Mouse (Mus musculus) limb, embryonic 11.5 days (tissue): ENCODE measurements around the gene Zcwpw1. TPM values are rescaled to one million over a fixed set of nuclear protein-coding genes. Genes with fewer than 3 reads are reported as not detected.
"Not testable (repeated sequence)": the region's sequence is repeated elsewhere in the genome, so short reads cannot be mapped to it uniquely, and the experiment has no call there.

ENCODE experiments used
- ATAC-seq: fragments of 200-750 bp; cut with Nextera tagmentation; 2 replicates; pipeline ENCODE4 v1.8.0; 2017; ENCODE audit warnings: low read depth; ENCODE audit not compliant: insufficient number of reproducible peaks, low FRiP score, low TSS enrichment
- DNase-seq: peaks from one replicate; pipeline ENCODE4 v3.0.0-alpha.2; 2015; ENCODE audit warnings: low spot score
- H3K27ac ChIP-seq: fragments of 300-500 bp; sonication (generic); replicated peaks from 2 replicates; pipeline ENCODE4 v1.5.1; 2014; ENCODE audit warnings: low read depth, mild to moderate bottlenecking, low read length
- H3K27me3 ChIP-seq: fragments of 300-500 bp; sonication (generic); 2 replicates; pipeline ENCODE4 v1.6.1; 2014; ENCODE audit warnings: mild to moderate bottlenecking, low read length, mixed read lengths; ENCODE audit not compliant: control insufficient read depth, insufficient read depth
- H3K36me3 ChIP-seq: fragments of 300-500 bp; sonication (generic); 2 replicates; pipeline ENCODE4 v1.6.1; 2014; ENCODE audit warnings: mild to moderate bottlenecking, low read length, moderate library complexity, mixed read lengths; ENCODE audit not compliant: control insufficient read depth, insufficient read depth
- H3K4me1 ChIP-seq: fragments of 300-500 bp; sonication (generic); 2 replicates; pipeline ENCODE4 v1.6.1; 2014; ENCODE audit warnings: low read length, mixed read lengths; ENCODE audit not compliant: control insufficient read depth, insufficient read depth
- H3K4me2 ChIP-seq: fragments of 300-500 bp; sonication (generic); 2 replicates; pipeline ENCODE4 v1.6.1; 2014; ENCODE audit warnings: low read depth, mild to moderate bottlenecking, moderate library complexity; ENCODE audit not compliant: severe bottlenecking
- H3K4me3 ChIP-seq: fragments of 300-500 bp; sonication (generic); 2 replicates; pipeline ENCODE4 v1.5.1; 2014; ENCODE audit warnings: low read depth, low read length
- H3K9ac ChIP-seq: fragments of 300-500 bp; sonication (generic); 2 replicates; pipeline ENCODE4 v1.6.1; 2014; ENCODE audit warnings: mild to moderate bottlenecking, low read length
- H3K9me3 ChIP-seq: fragments of 300-500 bp; sonication (generic); 2 replicates; pipeline ENCODE4 v1.6.1; 2016; ENCODE audit warnings: low read length; ENCODE audit not compliant: control insufficient read depth
- WGBS: fragments of 180-500 bp; shearing (Covaris S2); extraction: QIAGEN DNeasy Blood & Tissue Kit; methylation state at CpG from one replicate; pipeline ENCODE4 v1.1.7; 2014; 5-methylcytosine and 5-hydroxymethylcytosine counted together
- polyA plus RNA-seq: library from polyadenylated mRNA; unstranded; fragments of >200 nt; fragmentation: Nextera tagmentation; extraction: Ambion mirVana; gene quantifications from 2 replicates; pipeline ENCODE4 v1.2.1, GENCODE M21; 2014

Zcwpw1 gene
- polyA plus RNA-seq, 1 experiment from 2014 or later, result 19.6 TPM

GRCm38 (mm10) chr5:137854907-137855306 lies 67.3 kb downstream of the Zcwpw1 start:
- WGBS, result 78% methylated on average over 3 of the region's 3 CpGs
- H3K27me3 ChIP-seq, DNase-seq, H3K4me1 ChIP-seq, H3K27ac ChIP-seq, H3K36me3 ChIP-seq, H3K4me2 ChIP-seq, H3K4me3 ChIP-seq, ATAC-seq, H3K9me3 ChIP-seq, H3K9ac ChIP-seq: not testable (repeated sequence)

DNA sequence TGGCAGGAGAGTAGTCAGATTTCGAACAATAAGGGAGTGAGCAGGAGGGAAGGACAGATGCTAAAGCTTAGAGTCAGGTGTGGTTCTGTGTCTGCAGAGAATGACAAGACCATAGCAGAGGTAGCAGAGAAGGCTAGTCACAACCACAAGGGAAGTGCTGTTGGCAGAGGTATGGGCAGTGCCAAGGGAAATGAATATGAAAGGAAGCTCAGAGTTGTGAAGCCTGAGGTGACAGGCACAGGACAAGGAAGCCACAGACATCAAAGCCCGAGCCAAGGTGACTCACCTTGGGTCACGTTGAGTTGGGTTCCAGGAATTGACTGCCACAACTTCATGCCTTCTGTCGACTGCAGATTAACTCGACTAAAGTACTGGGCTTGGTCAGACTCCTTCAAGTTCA lies 69.3 kb downstream of the Zcwpw1 start:
- H3K4me2 ChIP-seq, H3K9me3 ChIP-seq, H3K9ac ChIP-seq, H3K36me3 ChIP-seq, H3K4me1 ChIP-seq, H3K27ac ChIP-seq, ATAC-seq, DNase-seq, H3K27me3 ChIP-seq, H3K4me3 ChIP-seq: not testable (repeated sequence)
- WGBS, result 70% methylated on average over 4 of the region's 5 CpGs

DNA sequence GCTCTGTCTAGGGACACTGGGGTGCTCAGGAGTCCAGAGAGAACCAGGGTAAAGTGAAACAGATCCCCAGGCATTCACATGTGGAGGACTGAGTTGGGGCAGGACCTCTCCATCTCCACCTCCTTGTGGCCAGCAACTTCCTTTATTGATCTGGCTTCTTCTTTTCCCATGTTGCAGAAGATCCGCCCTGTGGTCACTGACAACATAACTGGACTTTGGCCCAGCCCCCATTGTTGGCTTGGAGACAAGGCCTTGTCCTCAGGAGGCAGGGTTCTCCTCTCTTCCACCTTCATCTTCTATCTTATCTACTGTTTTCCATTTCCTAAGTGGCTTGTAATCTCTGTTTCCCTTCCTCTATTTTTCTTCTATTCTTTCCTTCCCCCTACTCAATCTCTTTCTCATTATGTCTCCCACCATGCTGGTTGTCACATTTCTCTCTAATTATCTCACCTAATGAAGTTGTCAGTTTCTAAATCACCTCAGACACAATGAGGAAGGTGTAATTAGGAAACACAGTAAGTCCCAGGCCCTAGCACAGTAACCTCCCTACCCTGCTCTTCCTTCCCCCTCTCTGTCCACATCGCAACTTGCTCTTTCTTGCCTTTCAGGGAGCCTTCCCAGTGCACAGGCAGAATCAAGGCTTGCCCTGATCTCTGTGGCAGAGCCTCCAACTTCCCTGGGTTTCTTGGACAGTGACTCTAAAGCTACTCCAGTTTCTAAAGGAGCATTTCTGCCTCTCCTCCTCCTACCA lies 70.5 kb downstream of the Zcwpw1 start, which contains the start of gene Pilrb1:
TSS of gene Pilrb1 (minus strand) at position 147 of the 751 bp plus-strand sequence.
- H3K27ac ChIP-seq, H3K4me3 ChIP-seq, H3K4me1 ChIP-seq, H3K9me3 ChIP-seq, H3K9ac ChIP-seq, DNase-seq, H3K4me2 ChIP-seq, ATAC-seq, H3K27me3 ChIP-seq, H3K36me3 ChIP-seq: not testable (repeated sequence)
- WGBS, result 72% methylated on average over 2 of the region's 2 CpGs

DNA sequence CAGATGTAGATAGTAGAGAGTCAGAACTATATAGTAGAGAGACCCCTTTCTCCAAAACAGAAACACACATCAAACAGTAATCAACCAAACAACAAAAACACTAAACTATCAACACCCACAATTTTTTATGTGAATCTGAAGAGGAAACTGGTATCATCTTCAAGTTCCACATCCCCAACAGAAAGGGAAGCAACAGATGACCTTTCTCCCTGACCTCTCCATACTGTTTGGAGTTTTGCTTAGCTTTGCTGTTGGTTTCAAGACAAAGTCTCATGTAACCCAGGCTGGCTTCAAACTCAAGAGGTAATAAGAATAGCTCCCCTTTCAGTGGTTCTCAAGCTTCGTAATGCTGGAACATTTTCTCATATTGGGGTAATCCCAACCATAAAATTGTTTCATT lies 76.4 kb downstream of the Zcwpw1 start:
- not testable (repeated sequence) for H3K9ac ChIP-seq, ATAC-seq, DNase-seq, H3K27ac ChIP-seq, H3K36me3 ChIP-seq, H3K4me3 ChIP-seq, H3K9me3 ChIP-seq, H3K27me3 ChIP-seq, H3K4me1 ChIP-seq, H3K4me2 ChIP-seq
- WGBS, result 97% methylated on average over 1 of the region's 1 CpGs

- not testable (repeated sequence) for H3K9me3 ChIP-seq, ATAC-seq, H3K4me3 ChIP-seq, DNase-seq, H3K4me1 ChIP-seq, H3K27ac ChIP-seq, H3K9ac ChIP-seq, H3K27me3 ChIP-seq, H3K36me3 ChIP-seq, H3K4me2 ChIP-seq
- 64% methylated on average over 2 of the region's 2 CpGs for WGBS
Measured at GRCm38 (mm10) chr5:137868600-137868999, 81.0 kb downstream of the Zcwpw1 start.

DNA sequence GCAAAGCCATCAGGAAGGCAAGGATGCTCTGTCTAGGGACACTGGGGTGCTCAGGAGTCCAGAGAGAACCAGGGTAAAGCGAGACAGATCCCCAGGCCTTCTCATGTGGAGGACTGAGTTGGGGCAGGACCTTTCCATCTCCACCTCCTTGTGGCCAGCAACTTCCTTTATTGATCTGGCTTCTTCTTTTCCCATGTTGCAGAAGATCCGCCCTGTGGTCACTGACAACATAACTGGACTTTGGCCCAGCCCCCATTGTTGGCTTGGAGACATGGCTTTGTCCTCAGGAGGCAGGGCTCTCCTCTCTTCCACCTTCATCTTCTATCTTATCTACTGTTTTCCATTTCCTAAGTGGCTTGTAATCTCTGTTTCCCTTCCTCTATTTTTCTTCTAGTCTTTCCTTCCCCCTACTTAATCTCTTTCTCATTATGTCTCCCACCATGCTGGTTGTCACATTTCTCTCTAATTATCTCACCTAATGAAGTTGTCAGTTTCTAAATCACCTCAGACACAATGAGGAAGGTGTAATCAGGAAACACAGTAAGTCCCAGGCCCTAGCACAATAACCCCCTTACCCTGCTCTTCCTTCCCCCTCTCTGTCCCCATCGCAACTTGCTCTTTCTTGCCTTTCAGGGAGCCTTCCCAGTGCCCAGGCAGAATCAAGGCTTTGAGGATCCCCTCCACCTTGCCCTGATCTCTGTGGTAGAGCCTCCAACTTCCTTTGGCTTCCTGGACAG lies 84.2 kb downstream of the Zcwpw1 start, which contains the start of gene Pilrb2:
TSS of gene Pilrb2 (minus strand) at position 172 of the 737 bp plus-strand sequence.
- H3K27me3 ChIP-seq, H3K9ac ChIP-seq, H3K9me3 ChIP-seq, ATAC-seq, DNase-seq, H3K4me2 ChIP-seq, H3K4me3 ChIP-seq, H3K27ac ChIP-seq, H3K36me3 ChIP-seq, H3K4me1 ChIP-seq: not testable (repeated sequence)
- WGBS, result 70% methylated on average over 2 of the region's 3 CpGs

Other genes with a start within 250 kb of the Zcwpw1 start
- not detected in 2 replicates for gene Actl6b, start 234.3 kb upstream of the Zcwpw1 start, polyA plus RNA-seq
- 0.67 and 0.84 TPM in 2 replicates for gene Tfr2, start 218.0 kb upstream of the Zcwpw1 start, polyA plus RNA-seq
- 20.4 and 21.4 TPM in 2 replicates for gene Mospd3, start 186.7 kb upstream of the Zcwpw1 start, polyA plus RNA-seq
- gene Pcolce, start 174.0 kb upstream of the Zcwpw1 start, polyA plus RNA-seq, result 150 TPM in 2 replicates
- 0.11 and 0.24 TPM in 2 replicates for gene Fbxo24, start 158.8 kb upstream of the Zcwpw1 start, polyA plus RNA-seq
- 31.1 and 35.3 TPM in 2 replicates for gene Lrch4, start 158.7 kb upstream of the Zcwpw1 start, polyA plus RNA-seq
- gene Gm20605, start 158.6 kb upstream of the Zcwpw1 start, polyA plus RNA-seq, result 6.5 and 11.5 TPM in 2 replicates
- 8.2 and 9.2 TPM in 2 replicates for gene Sap25, start 146.5 kb upstream of the Zcwpw1 start, polyA plus RNA-seq
- 0.31 and 0.47 TPM in 2 replicates for gene Irs3, start 142.1 kb upstream of the Zcwpw1 start, polyA plus RNA-seq
- gene Agfg2, start 103.1 kb upstream of the Zcwpw1 start, polyA plus RNA-seq, result 14.1 and 15.4 TPM in 2 replicates
- 1.2 and 1.8 TPM in 2 replicates for gene Nyap1, start 46.2 kb upstream of the Zcwpw1 start, polyA plus RNA-seq
- 96.0 and 101 TPM in 2 replicates for gene Tsc22d4, start 42.1 kb upstream of the Zcwpw1 start, polyA plus RNA-seq
- 61.4 and 62.0 TPM in 2 replicates for gene Ppp1r35, start 8.9 kb upstream of the Zcwpw1 start, polyA plus RNA-seq
- 12.0 and 12.2 TPM in 2 replicates for gene Mepce, start 143 bp upstream of the Zcwpw1 start, polyA plus RNA-seq
- gene Pilra, start 48.5 kb downstream of the Zcwpw1 start, polyA plus RNA-seq, result 0.24 and 0.43 TPM in 2 replicates
- 0.13 TPM in 1 of 2 replicates, not detected in the other for gene Pilrb1, start 70.3 kb downstream of the Zcwpw1 start, polyA plus RNA-seq
- gene Pilrb2, start 84.0 kb downstream of the Zcwpw1 start, polyA plus RNA-seq, result not detected in 2 replicates
- gene Cyp3a13, start 133.8 kb downstream of the Zcwpw1 start, polyA plus RNA-seq, result not detected in 2 replicates
- gene Gjc3, start 175.3 kb downstream of the Zcwpw1 start, polyA plus RNA-seq, result 0.14 TPM in 1 of 2 replicates, not detected in the other
- not detected in 2 replicates for gene Azgp1, start 193.7 kb downstream of the Zcwpw1 start, polyA plus RNA-seq
- gene Smok3a, start 233.5 kb downstream of the Zcwpw1 start, polyA plus RNA-seq, result not detected in 2 replicates
- not detected in 2 replicates for gene Smok3b, start 233.6 kb downstream of the Zcwpw1 start, polyA plus RNA-seq